Mouse (Mus musculus) v-Abl transformed pro-B cells (cell line): ENCODE data around the gene Cdk17.

Source experiments
- in situ Hi-C, 2 experiments: fragments of 400-800 bp; cut with MboI; formaldehyde crosslinking; loops; one replicate each; pipeline ENCODE4 v1.15.1; 2025; ENCODE audit not compliant: unreplicated experiment in 2 of 2

The Cdk17 gene

DNA sequence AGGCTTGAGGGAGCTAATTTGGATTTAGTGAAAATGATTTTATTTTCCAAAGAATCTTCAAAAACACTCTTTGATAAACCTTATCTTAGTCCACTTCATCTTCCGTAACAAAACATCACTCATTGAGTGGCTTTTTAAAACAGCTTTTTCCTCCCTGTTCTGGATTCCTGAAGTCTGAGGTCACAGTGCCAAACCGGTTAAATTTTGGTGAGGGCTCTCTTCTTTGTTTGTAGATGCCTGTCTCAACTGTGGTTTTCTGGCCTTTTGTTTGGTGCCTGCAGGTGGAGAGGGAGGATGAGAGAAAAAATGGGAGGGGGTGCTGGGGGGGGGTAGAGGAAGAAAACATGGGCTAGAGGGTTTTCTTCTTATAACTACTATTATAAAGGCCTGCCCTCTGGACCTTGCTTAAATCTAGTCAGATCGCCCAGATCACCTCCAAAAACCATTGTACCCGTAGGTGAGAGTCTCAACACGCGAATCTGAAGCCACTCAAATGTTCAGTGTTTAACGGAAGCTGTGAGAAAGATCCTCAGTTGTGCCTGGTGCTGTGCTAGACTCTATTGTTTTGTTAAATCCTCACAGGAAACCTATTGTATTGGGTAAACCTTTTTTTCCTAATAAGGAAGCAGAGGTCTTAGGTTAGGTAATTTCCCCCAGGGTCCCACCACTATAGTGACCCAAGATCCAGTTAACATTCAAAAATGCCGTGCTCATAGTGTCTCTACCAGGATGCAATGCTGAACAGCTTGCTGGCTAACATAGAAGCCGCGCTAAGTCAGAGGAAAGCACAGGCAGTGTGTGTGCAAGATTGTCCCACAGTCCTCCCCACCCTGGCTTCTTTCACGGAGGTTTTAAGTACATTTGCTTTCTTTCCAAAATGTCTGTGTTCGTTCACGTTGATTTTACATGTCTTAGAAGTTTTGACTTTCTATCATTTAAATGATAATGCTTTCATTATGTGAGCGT, 5.0 kb downstream of the Cdk17 start:
- in situ Hi-C loops, result loop anchor here (5.0 to 25.0 kb wide), 7 partner anchors 169 to 1978 kb away; partner anchors contain the start of genes Amdhd1 (in 1 of the 2), Ccdc38 (in 1 of the 2), Lta4h (in 1 of the 2) and Tmpo (in 1 of the 2)

DNA sequence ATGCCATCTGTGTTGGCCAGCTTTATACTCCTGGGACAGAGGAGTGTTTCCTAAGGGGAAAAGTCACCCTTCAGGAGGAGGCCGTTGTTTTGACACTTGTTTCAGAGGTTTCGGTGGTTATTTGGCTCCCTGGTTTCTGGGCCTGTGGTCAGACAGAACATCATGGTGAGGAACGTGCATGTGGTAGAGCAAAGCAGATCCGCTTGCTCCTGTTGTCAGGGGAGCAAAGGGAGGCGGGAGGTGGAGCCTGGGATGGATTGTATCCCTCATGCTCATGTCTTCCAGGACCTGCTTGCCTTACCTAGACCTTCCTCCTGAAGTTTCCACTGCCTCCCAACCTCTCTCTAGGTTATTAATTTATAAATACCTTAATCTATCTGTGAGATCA, 5.7 kb downstream of the Cdk17 start:
- in situ Hi-C loops, result loop anchor here (5.0 to 25.0 kb wide), 7 partner anchors 168 to 1979 kb away; partner anchors contain the start of genes Amdhd1 (in 1 of the 2), Ccdc38 (in 1 of the 2), Lta4h (in 1 of the 2) and Tmpo (in 1 of the 2)

DNA sequence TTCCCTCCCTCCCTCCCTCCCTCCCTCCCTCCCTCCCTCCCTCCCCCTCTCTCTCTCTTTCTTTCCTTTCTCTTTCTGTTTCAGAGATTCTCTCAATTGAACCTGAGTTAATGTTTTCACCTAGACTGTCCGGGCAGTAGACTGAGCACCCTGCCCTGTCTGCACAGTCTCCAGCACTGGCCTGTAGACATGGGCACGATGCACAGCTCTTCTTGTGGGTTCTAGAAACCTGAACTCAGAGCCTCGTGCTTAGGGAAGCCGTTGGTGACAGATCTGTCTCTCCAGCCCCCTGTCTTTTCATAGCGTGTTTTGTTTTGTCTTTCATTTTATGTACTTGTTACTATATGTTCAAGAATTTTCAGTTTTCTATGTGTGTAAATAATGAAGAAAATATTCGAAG, 6.6 kb downstream of the Cdk17 start:
- in situ Hi-C loops, result loop anchor here (5.0 to 25.0 kb wide), 7 partner anchors 167 to 1980 kb away; partner anchors contain the start of genes Amdhd1 (in 1 of the 2), Ccdc38 (in 1 of the 2), Lta4h (in 1 of the 2) and Tmpo (in 1 of the 2)

DNA sequence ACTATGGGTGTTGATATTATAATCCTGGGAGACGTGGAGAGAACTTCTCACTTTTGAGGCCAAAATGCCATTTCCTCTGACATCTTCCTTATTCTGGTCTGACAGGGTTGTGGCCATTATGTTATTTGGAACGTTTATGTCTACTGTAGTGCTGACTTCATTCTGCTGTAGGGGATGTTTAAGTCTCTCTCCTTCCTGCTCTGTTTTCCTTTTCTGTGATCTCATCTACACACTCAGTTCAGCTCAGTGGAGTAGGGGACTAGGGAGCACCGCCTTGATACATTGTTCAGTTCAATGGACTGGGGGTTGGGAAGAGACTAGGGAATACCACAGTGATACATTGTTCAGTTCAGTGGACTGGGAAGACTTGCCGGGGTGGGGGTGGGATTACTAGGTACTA, 7.4 kb downstream of the Cdk17 start:
- in situ Hi-C loops, result loop anchor here (5.0 to 25.0 kb wide), 7 partner anchors 167 to 1981 kb away; partner anchors contain the start of genes Amdhd1 (in 1 of the 2), Ccdc38 (in 1 of the 2), Lta4h (in 1 of the 2) and Tmpo (in 1 of the 2)

GRCm38 (mm10) chr10:93171182-93171855, 10.6 kb downstream of the Cdk17 start:
- in situ Hi-C loops, result loop anchor here (25.0 kb wide), 2 partner anchors 1484 to 1984 kb away; partner anchors contain the start of gene Tmpo (in 1 of the 2)

DNA sequence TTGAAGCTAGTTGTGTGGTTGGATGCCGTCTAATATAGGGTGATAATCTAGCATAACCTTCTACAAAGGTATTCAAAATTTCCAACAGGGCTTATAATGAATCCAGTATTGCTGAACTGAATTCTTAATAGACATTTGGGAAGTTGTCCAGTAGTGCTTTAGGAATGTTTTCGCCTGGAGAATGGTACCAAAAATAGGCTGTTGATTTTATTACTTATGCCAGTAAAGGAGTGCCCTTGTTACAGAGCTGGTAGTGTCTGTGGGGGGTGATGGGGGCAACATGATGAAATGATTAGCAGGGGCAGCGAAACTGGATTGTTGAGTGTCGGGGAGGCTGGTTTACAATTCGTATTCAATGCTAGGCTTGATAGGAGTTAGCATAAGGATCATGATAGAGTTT, 16.8 kb downstream of the Cdk17 start:
- in situ Hi-C loops, result no loop called here

GRCm38 (mm10) chr10:93177874-93178273, 17.2 kb downstream of the Cdk17 start:
- in situ Hi-C loops, result no loop called here

GRCm38 (mm10) chr10:93178662-93179061, 18.0 kb downstream of the Cdk17 start:
- in situ Hi-C loops, result no loop called here

GRCm38 (mm10) chr10:93179669-93180460, 19.2 kb downstream of the Cdk17 start:
- in situ Hi-C loops, result no loop called here

DNA sequence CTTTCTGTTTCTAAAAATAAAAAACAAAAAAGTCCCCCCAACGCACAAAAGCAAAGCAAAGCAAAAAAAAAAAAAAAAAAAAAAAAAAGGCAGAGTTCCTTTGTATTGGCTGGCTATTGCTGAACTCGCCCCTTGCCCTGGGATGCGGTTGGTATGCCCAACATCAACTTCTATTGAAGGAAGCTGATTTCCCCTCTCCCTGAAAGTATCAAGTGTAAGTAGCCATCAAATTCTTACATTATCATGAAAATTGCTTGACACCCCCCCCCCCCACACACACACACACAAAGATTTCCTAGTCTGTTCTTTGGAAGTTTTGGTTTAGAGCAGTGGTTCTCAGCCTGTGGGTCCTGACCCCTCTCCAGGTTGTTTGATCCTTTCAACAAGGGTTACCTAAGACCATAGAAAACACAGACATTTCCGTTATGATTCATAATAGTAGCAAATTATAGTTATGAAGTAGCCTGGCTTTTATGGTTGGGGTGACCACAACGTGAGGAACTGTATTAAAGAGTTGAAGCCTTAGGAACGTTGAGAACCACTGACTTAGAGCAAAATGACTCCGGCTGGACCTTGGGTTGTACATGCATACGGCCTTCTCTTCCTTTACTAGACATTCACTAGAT, 23.8 kb downstream of the Cdk17 start:
- in situ Hi-C loops, result no loop called here

DNA sequence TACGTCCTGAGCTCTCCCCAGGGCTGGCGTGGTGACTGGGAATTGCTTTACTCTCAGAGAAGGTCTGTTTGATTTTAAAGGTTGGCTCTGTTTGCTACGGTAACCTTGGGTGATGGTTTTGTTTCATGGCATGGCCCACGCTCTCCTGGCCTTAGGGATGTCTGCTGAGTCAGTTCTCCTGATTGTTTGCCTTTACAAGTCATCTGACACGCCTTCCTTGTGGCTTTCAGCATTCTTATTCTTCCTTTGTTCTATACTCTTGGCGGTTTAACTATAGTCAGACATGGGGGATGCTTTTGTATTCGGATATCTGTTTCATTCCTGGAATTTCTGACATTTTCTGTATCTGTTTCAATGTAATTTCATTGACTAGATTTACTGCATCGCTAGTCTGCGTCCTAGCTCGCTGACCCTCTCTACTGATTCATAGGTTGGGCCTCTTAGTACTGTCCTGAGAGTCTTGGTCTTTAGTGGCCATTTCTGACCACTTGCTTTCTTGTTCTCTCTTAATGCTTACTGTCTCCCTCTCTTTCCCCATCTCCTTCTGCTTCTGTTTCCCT, 27.8 kb downstream of the Cdk17 start:
- in situ Hi-C loops, result no loop called here

DNA sequence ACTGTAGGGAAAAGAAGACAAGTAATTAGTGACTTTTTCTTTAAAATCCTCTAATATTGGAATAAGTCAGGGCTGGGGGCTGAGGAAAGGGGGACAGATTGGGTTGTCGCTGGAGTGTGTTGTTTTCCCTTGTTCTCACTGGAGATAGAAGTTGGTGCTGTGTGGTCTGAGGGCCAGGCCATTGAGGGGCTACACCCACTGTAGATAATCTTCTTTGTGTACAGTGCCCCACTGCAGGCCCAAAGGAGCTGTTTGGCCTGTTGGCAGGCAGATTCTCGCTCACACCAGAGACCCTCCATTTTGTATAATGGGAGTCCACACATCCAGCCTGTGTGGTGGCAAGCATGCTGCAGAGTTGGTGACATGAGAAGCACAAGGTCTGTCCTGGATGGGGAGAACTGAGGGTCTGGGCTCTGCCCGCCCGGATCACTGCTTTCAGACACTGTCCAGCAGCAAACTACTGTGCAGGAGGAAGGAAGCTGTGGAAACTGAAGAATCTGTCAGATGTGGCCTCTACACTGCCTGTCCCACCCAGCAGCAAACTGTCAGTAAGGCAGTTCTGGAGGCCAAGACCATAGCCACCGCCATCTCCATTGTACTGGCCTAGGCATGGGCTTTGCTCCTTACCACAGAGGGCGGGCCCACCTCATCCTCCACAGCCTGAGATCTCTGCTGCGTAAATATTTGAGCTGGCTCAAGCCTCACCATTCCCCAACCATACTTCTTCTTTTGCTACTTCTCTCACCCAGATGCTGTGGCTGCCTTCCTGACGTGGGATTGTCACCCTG, 30.0 kb downstream of the Cdk17 start:
- in situ Hi-C loops, result no loop called here

- in situ Hi-C loops, result no loop called here
Measured at GRCm38 (mm10) chr10:93197092-93197491, 36.4 kb downstream of the Cdk17 start.

- in situ Hi-C loops, result no loop called here
Measured at GRCm38 (mm10) chr10:93198958-93199357, 38.3 kb downstream of the Cdk17 start.

DNA sequence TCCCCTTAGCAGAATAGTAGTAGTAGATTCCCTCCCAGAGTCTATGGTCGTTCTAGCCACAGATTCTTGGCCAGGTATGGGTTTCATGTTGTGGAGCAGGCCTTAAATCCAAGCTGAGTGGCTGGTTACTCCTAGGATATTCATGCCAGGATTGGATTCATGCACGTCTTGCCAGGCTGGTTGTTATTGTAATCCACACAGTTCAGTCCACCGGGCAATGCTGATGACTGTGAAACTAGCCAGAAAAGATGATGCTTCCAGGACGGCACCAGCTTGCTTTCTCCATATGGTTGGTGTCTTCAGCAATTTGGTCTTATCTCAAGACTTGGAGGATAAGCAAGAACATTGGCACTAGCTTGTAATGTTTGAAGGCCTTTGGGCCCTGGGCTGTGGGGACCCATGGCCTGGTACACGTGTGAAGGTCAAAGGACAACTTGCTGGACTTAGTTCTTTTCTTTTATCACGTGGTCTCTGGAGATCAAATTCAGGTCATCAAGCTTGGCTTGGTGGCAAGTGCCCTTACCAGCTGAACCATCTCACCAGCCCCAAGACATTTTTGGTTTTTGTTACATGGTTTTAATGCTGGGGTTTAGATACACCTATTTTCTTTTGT, 41.3 kb downstream of the Cdk17 start:
- in situ Hi-C loops, result no loop called here

DNA sequence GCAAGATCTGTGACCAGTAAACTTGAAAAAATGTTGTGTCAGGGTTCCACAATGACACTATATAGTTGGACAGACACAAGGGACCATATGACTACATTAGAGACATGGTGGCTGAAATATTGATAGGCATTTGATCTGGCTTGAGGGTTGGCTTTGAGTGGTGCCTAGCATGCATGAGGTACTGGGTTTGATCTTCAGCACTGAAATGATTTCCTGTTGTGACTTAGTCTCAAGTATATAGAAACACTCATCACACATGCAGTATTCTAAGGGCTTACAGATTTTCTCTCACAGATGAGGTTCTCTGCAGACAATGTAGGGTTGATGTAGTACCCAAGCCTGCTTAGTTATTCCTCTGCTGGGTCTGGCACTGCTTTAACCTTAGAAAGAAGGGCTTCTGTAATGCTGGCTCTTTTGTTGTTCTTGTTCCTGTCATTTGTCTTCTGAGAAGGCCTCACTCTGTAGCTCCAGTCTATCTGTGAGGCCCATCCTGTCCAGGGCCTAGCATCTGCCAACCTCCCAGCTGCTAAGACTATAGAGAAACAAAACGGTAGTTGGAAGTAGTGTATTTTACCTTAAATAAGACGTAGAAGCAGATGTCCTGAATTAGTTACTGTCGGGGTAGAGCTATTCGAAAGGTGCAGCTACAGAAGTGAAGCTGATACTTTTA, 44.7 kb downstream of the Cdk17 start:
- in situ Hi-C loops, result no loop called here

DNA sequence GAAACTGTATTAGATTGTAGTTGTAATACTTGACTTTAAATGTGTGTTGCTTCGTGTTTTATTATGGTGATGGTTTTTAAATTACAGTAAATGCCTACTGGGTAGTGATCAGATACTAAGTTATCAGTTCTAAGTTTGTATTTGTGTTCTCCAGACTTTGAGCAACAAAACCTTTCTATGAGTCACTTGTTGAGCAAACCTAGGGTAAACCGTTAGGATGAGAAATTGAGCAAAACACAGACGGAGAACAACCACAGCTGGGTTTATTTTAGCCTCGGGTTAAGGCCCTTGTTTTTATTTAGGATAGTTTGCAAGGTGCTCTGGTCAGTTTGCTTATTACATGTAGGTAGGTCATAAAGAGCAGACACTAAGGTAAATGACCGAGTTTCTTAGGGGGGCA, 46.5 kb downstream of the Cdk17 start:
- in situ Hi-C loops, result no loop called here

DNA sequence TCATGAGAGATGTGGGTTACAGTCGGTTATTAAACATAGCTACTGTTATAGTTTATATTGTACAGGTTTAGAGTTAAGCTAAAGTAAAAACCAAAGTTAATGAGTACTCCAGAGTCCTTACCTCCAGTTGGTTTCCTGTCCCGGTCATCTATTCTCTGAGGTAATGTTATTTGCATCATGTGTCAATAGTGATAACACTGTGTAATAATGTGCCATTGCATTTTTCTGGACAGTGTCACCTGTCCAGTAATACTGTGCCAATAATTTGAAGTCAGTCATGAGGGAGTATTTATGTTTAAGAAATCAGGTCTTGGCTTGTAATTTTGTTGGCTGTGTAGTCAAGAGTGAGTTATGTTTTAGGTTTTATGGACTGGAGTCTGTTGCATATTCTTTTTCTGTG, 52.0 kb downstream of the Cdk17 start:
- in situ Hi-C loops, result no loop called here
